Mouse (Mus musculus): ENCODE results near the gene Hacd3.

Gene Hacd3

GRCm38 (mm10) chr9:64951161-64951657 lies 70.3 kb downstream of the Hacd3 start, which contains the start of gene Slc24a1:
Slc24a1 (minus strand) TSS chr9:64951607.
- no peak for DNase-seq (ENCODE audit: low spot score)

GRCm38 (mm10) chr9:64947483-64948095 lies 73.9 kb downstream of the Hacd3 start:
- DNase-seq (ENCODE audit: low spot score) = no peak

GRCm38 (mm10) chr9:64943997-64944396 lies 77.5 kb downstream of the Hacd3 start:
- no peak for DNase-seq (ENCODE audit: low spot score)

GRCm38 (mm10) chr9:64941650-64942049 lies 79.8 kb downstream of the Hacd3 start:
- DNase-seq (ENCODE audit: low spot score) = no peak

GRCm38 (mm10) chr9:64940731-64941346 lies 80.7 kb downstream of the Hacd3 start:
- no peak for DNase-seq (ENCODE audit: low spot score)

GRCm38 (mm10) chr9:64939790-64940189 lies 81.7 kb downstream of the Hacd3 start:
- no peak for DNase-seq (ENCODE audit: low spot score)

- no peak for DNase-seq (ENCODE audit: low spot score)
Observed at GRCm38 (mm10) chr9:64939281-64939680, 82.2 kb downstream of the Hacd3 start.

- no peak for DNase-seq (ENCODE audit: low spot score)
Observed at GRCm38 (mm10) chr9:64938535-64938934, 83.0 kb downstream of the Hacd3 start.

- DNase-seq (ENCODE audit: low spot score) = no peak
Observed at GRCm38 (mm10) chr9:64937491-64937890, 84.0 kb downstream of the Hacd3 start.

Data from layer of hippocampus, adult 11-12 months (tissue).